Mouse (Mus musculus): ENCODE measurements at regions not wholly inside any gene's neighbourhood (a gene's known extent, or its start where the extent isn't known, plus 50 kb on each side); places are given as distances from the start of the nearest gene placed in this dataset.

DNA sequence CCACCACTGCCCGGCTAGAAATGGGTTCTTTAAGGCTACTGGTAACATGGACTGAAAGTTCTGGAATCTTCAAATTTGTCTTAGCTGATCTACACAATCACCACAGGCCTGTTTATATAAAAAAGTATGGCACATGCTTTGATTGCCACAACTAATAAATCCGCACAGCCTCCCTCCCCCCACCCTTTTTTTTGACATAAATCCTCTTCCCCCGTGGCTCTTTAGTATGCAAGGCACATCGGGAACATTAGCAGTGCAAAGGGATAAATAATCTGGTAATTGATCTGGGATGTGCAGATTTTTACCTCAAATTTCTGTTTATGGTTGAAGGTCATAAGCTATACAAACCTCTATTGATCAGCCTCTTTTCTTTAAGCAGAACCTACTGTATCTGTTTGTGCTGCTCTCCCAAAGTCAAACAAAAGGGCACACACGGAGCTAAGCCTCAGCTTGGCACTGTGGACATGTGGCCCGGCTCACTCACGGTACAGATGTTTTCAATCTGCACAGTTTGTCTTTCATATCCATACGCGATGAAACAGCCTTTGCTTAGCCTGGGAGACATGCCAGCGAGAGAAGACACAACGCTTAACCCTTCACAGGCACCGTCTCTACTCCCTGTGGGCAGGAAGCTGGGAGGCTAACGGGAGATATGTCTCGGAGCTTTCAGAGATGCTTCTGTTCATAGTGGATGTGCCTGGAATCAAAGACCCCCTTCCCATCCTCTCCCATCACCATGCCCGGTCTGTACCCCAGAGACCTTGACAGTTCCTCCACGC, 235.3 kb upstream of the Maf start:
- Histone ChIP-seq H3K9ac (ENCODE audit: insufficient read depth, low read depth, low read length, poor library complexity, severe bottlenecking) (no peak overlapping the region), H3K36me3 (ENCODE audit: control insufficient read depth, insufficient read depth, low read length, poor library complexity, severe bottlenecking) (no peaks in the 10 kb centered on the region), H3K27ac (ENCODE audit: insufficient read depth, low read depth, low read length, poor library complexity, severe bottlenecking) (no peak overlapping the region), H3K4me3 (ENCODE audit: insufficient read depth in 1 of 2, low read depth in 1 of 2, low read length in 2 of 2, poor library complexity in 1 of 2, severe bottlenecking in 1 of 2) (no peak overlapping the region), H3K4me1 (ENCODE audit: control insufficient read depth in 2 of 2, insufficient read depth in 2 of 2, low read length in 2 of 2, poor library complexity in 1 of 2) (no peaks in the 10 kb centered on the region), H3K9me3 (ENCODE audit: control insufficient read depth, insufficient read depth, low read depth, low read length) (no peaks in the 10 kb centered on the region)
- DNase-seq (ENCODE audit: low read depth, low spot score) = no peak
- in situ Hi-C loops (cut with MboI; ENCODE audit: low sequenced_read_pairs in 2 of 2, unreplicated experiment in 2 of 2) = no loop called here
- no peak for TF ChIP-seq ZC3H11A (IDR thresholded peaks at IDR 0.05; ENCODE audit: borderline replicate concordance, low read depth, low read length)
- TF ChIP-seq CHD2 (IDR thresholded peaks at IDR 0.05; ENCODE audit: low read depth, low read length) = no peak
- TF ChIP-seq ZNF384 (IDR thresholded peaks at IDR 0.05; ENCODE audit: low read depth, low read length) = no peak
- TF ChIP-seq HCFC1 (IDR thresholded peaks at IDR 0.05; ENCODE audit: borderline replicate concordance, insufficient read depth, low read length) = no peak
- no peak for TF ChIP-seq MAFK (IDR thresholded peaks at IDR 0.05; ENCODE audit: insufficient read depth, low read depth, low read length)

DNA sequence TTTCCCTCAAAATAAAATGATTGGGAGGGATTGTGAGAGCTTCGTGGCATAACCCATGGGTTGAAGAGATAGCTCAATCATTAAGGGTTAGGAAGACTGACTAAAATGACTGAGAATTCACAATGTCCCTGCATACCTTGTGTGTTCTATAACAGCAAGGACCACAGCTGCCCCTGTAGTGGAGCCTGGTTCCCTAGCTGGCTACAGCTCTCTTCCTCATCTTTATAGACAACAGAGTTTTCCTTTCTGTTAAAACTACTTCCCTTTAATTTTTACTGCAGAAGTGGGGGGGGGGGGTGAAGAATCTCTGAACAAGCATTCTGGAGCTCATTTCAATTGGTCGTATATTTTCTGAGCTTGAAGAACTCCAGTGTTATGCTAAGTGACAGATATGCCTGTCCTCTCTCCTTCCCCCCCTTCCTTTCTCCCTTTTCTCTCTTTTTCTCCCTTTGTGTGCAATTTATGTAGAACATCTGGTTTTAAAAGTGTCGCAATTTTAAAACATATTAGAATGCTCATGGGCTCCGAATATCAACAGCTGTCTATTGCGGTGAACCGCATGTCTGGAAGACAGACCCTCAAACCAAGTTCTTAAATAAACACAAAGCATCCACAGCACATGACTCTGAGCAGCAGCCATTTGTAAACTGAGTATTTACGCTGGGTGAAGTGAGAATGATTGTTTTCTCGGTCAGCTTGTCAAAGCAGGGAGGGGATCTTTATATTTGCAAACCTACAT, 222.0 kb upstream of the Maf start:
- no peak for TF ChIP-seq HCFC1 (IDR thresholded peaks at IDR 0.05; ENCODE audit: borderline replicate concordance, insufficient read depth, low read length)
- TF ChIP-seq ZNF384 (IDR thresholded peaks at IDR 0.05; ENCODE audit: low read depth, low read length) = no peak
- TF ChIP-seq ZC3H11A (IDR thresholded peaks at IDR 0.05; ENCODE audit: borderline replicate concordance, low read depth, low read length) = no peak
- DNase-seq (ENCODE audit: low read depth, low spot score) = no peak

DNA sequence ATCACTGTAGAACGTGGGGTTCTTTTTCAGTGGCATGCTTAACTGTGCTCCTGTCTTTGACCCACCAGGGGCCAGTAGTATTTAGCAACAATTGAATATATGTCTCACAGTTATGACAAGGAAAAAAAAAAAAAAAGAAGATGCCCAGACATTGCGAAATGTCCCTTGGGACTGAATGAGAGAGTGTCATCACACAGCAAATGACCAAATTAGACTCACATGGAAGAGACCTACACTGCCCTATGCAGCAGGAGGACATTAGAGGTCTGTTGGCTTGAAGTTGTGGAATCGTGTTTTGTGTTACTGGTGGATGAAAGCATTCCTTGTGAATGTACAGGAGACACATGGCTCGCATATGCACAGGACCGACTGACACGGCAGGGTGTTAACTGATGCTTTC, 214.3 kb upstream of the Maf start:
- H3K36me3 ChIP-seq (ENCODE audit: control insufficient read depth, insufficient read depth, low read length, poor library complexity, severe bottlenecking) = no peaks in the 10 kb centered on the region
- no peak for DNase-seq (ENCODE audit: low read depth, low spot score)
- in situ Hi-C loops (cut with MboI; ENCODE audit: low sequenced_read_pairs in 2 of 2, unreplicated experiment in 2 of 2) = no loop called here

More for the DNA sequence above, 222.0 kb upstream of the Maf start:
- H3K27ac ChIP-seq (ENCODE audit: insufficient read depth, low read depth, low read length, poor library complexity, severe bottlenecking) = no peak overlapping the region
- H3K36me3 ChIP-seq (ENCODE audit: control insufficient read depth, insufficient read depth, low read length, poor library complexity, severe bottlenecking) = no peaks in the 10 kb centered on the region
- H3K4me3 ChIP-seq (ENCODE audit: insufficient read depth in 1 of 2, low read depth in 1 of 2, low read length in 2 of 2, poor library complexity in 1 of 2, severe bottlenecking in 1 of 2) = no peak overlapping the region
- in situ Hi-C loops (cut with MboI; ENCODE audit: low sequenced_read_pairs in 2 of 2, unreplicated experiment in 2 of 2) = no loop called here
- H3K4me1 ChIP-seq (ENCODE audit: control insufficient read depth in 2 of 2, insufficient read depth in 2 of 2, low read length in 2 of 2, poor library complexity in 1 of 2) = no peaks in the 10 kb centered on the region
- no peak overlapping the region for H3K9ac ChIP-seq (ENCODE audit: insufficient read depth, low read depth, low read length, poor library complexity, severe bottlenecking)
- no peaks in the 10 kb centered on the region for H3K9me3 ChIP-seq (ENCODE audit: control insufficient read depth, insufficient read depth, low read depth, low read length)

DNA sequence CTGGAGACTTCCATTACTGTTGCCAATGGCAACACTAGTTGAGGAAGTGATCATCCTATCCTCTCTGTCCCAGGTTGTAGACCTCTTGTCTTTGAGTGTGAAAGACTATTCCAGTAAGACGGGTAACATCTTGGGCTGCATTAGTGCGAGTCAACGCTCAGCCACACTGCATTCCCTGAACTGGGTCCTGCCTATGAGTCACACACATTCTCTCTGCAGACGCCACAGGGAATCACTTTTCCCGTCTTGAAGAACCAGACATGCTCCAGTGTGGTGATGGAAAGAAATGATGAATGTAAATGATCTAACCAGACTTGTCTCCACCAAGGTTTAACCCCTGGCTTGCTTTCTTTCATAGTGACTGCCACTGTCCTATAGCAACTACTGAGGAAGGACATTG, 199.1 kb upstream of the Maf start:
- TF ChIP-seq ZNF384 (IDR thresholded peaks at IDR 0.05; ENCODE audit: low read depth, low read length) = no peak
- no peak for TF ChIP-seq ZC3H11A (IDR thresholded peaks at IDR 0.05; ENCODE audit: borderline replicate concordance, low read depth, low read length)
- TF ChIP-seq MAFK (IDR thresholded peaks at IDR 0.05; ENCODE audit: insufficient read depth, low read depth, low read length) = no peak
- H3K36me3 ChIP-seq (ENCODE audit: control insufficient read depth, insufficient read depth, low read length, poor library complexity, severe bottlenecking) = no peaks in the 10 kb centered on the region
- no peak overlapping the region for H3K9ac ChIP-seq (ENCODE audit: insufficient read depth, low read depth, low read length, poor library complexity, severe bottlenecking)
- no peaks in the 10 kb centered on the region for H3K4me1 ChIP-seq (ENCODE audit: control insufficient read depth in 2 of 2, insufficient read depth in 2 of 2, low read length in 2 of 2, poor library complexity in 1 of 2)
- H3K27ac ChIP-seq (ENCODE audit: insufficient read depth, low read depth, low read length, poor library complexity, severe bottlenecking) = no peak overlapping the region
- in situ Hi-C loops (cut with MboI; ENCODE audit: low sequenced_read_pairs in 2 of 2, unreplicated experiment in 2 of 2) = no loop called here
- H3K9me3 ChIP-seq (ENCODE audit: control insufficient read depth, insufficient read depth, low read depth, low read length) = no peaks in the 10 kb centered on the region
- no peak overlapping the region for H3K4me3 ChIP-seq (ENCODE audit: insufficient read depth in 1 of 2, low read depth in 1 of 2, low read length in 2 of 2, poor library complexity in 1 of 2, severe bottlenecking in 1 of 2)
- no peak for DNase-seq (ENCODE audit: low read depth, low spot score)

More for the DNA sequence above, 214.3 kb upstream of the Maf start:
- no peaks in the 10 kb centered on the region for H3K9me3 ChIP-seq (ENCODE audit: control insufficient read depth, insufficient read depth, low read depth, low read length)
- no peak overlapping the region for H3K9ac ChIP-seq (ENCODE audit: insufficient read depth, low read depth, low read length, poor library complexity, severe bottlenecking)
- no peak overlapping the region for H3K4me3 ChIP-seq (ENCODE audit: insufficient read depth in 1 of 2, low read depth in 1 of 2, low read length in 2 of 2, poor library complexity in 1 of 2, severe bottlenecking in 1 of 2)
- TF ChIP-seq ZNF384 (IDR thresholded peaks at IDR 0.05; ENCODE audit: low read depth, low read length) (no peak), CHD2 (IDR thresholded peaks at IDR 0.05; ENCODE audit: low read depth, low read length) (no peak), ZC3H11A (IDR thresholded peaks at IDR 0.05; ENCODE audit: borderline replicate concordance, low read depth, low read length) (no peak), MAFK (IDR thresholded peaks at IDR 0.05; ENCODE audit: insufficient read depth, low read depth, low read length) (no peak), HCFC1 (IDR thresholded peaks at IDR 0.05; ENCODE audit: borderline replicate concordance, insufficient read depth, low read length) (no peak)
- no peaks in the 10 kb centered on the region for H3K4me1 ChIP-seq (ENCODE audit: control insufficient read depth in 2 of 2, insufficient read depth in 2 of 2, low read length in 2 of 2, poor library complexity in 1 of 2)
- H3K27ac ChIP-seq (ENCODE audit: insufficient read depth, low read depth, low read length, poor library complexity, severe bottlenecking) = no peak overlapping the region

Measured in ES-E14 (cell line).